Mouse (Mus musculus) monocyte, adult 5-6 weeks (primary cell): Measurements from ENCODE around the gene Disp3. TPM values are rescaled to one million over a fixed set of nuclear protein-coding genes. Genes with fewer than 3 reads are reported as not detected.

Source experiments
- ATAC-seq: fragments of 153-309, 156-312 bp; replicated peaks from 2 replicates; pipeline ENCODE4 v1.8.0; 2017; ENCODE audit warnings: mild to moderate bottlenecking; ENCODE audit not compliant: low TSS enrichment, insufficient number of reproducible peaks, severe bottlenecking, poor library complexity, low FRiP score
- total RNA-seq: library from RNA; stranded (forward); fragments of 200-1000, 200-491, 200-594 nt; gene quantifications from 3 replicates; pipeline ENCODE4 v1.2.3, GENCODE M21; 2017

Gene Disp3
- total RNA-seq, 1 experiment from 2014 or later: not detected

DNA sequence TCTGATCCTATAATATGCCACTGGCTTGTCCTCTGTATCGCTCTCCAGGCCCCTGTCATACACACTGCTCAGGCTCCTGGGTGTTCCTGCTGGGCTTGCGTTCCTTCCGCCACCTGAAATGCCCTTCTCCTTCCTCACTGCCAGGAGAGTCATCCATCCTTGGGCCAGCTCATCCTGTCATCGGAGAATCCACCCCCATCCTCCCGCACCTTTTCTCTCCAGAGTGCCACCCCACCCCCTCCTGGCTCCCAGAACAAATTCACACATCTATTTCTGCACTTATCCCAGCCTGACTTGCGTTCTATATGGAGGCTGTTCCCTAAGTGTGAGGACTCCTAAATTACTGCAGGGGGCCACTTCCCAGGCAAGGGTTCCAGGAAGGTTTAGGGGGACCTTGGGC lies 9.9 kb upstream of the Disp3 start:
- ATAC-seq: no peak

DNA sequence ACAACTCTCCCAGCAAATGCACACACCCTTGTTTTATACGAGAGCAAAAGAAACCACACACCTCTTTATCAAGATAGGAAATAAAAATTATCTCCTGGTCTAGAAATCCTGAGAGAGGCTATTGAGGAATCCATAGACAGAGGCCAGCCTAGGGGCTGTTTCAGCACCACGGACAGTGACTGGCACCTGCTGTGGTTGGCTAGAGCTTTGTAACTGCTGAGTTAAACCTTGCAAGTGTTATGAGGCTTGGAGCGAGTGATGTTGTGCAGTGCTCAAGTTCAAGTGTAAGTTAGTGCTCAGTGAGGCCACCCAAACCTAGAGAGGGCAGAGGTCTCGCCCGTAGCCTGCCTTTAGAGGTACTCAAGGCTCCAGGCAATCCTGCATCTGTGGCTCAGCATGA lies 5.6 kb upstream of the Disp3 start:
- ATAC-seq: no peak

DNA sequence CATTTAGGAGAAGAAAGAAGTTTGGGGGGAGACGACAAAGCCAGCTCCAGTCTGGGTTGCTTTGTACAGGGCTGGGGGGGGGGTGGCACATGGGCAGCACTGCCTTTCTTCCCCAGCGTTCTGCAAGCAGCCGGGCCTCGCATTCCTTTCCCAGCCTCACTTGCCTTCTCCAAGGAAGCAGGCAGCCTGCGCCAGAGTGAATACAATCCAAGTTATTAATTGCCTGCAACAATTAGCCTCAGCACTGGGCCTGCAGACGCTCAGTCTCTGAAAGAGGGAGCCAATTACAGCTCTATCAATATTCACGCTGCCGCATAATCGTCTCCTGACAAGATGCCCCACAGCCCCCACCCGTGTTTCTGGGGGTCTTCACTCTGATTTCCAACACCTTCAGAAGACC lies 4.1 kb upstream of the Disp3 start:
- ATAC-seq: no peak

DNA sequence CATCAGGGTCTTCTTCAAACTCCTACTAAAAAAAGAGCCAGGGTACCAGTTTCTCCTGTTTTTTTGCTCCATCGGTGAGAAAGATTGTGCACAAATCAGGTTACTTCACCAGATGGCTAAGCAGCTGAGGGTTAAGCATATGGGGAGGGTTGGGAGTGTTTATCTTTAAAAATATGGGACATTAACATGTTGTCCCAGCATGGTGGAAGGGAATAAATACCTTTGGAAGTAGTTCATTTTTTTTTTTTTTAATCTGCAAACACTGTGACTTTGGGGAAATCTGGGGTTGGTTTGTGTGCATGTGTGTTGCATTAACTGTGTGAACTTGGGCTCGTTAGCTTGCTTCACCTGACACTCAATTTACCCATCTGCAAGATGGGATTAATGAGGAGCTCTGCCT lies 3.3 kb upstream of the Disp3 start:
- ATAC-seq: no peak

DNA sequence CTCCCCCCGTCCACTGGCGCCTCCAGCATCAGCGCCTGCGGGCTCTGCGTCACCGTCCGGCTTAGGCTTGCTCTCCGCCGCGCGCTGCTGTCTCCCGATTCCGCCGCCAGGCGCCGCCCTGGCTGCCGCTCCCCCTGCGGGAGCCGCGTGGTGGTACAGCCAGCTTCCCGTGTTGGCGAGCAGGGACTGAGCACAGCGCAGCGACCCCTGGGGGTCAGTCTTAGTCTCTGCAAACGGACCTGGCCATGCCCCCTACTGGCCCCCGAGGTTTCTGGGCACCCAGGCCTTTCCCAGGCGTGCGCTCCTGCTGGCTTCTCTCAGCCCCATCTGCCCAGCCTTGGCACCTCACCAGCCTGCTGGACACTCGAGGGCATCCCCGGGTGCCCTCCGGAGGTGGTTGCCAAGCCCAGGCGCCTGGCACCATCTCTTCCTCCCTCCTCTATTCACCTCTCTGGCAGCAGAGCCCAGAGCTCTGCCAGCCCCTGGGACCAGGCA lies 337 bp upstream of the Disp3 start:
- no peak for ATAC-seq

DNA sequence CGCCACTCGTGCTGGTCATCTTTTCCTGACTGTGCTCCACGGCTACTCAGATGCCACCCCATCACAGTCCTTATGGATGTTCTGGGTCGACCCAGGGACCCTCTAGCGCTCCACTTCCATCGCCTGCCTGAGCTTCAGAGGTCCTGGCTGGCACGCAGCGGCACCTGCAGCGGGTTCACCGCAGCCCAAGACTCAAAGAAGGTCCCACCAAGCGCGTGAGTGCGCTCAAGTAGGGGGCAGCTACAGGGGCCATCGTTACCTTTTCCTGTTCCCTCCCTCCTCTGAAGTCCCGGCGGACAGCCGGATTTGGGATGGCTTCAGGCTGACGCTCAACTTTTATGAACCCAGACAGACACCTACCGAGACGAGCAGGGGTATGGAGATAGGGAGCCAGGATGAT lies 724 bp downstream of the Disp3 start:
- no peak for ATAC-seq

DNA sequence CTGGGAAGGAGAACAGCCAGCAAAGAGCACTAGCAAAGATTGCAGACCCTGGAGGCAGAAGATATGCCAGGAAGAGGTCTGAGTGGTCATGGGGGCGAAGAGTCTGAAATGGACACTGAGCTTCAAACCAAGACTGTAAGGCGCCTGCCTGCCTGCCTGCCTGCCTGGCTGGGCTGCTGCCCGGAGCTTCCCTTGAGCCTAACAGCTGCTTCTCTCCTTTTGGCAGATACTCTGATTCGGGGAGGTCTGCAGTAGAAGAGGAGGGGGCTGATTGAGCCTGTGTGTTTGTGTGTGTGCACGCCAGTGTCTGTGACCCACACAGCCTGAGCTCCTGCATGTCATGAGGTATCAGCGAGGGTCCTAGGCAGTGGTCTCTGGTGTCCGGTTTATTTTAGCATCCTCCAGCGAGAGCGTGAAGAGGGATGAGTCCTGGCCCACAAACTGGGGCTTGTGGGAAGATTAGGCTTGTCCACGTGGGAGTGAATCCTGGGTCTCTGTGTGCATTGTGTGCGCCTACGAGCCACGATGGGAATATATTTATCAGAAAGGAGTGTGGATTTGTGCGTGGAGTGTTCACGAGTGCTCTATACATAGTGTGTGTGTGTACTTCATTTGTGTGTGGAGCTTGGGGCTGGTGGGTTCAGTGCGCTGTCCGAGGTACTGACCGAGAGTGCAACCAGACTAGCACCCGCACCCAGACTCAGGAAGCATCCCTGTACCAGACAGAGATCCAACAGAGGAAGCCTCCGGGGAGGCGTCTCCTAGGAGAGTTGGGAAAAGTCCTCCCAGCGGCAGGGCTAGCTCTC lies 1.3 kb downstream of the Disp3 start:
- no peak for ATAC-seq

DNA sequence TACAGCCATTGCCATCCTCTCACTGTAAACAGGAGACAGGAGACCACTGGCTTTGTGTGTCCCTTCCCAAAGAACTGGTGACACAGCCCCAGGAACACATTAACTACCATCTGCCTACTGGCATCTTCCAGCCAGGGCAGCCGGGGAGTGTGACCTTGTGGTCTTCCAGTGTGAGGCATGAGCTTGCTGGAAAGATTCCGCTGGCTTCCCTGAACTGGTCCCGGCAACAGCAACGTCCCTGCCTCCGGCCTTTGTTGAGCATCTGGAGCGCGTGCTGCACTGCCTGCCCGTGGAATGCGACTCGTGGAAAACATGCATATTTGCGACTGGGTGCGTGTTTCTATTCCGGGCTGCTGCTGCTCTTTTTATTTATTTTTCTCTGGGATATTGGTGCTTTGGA lies 3.5 kb downstream of the Disp3 start:
- no peak for ATAC-seq

DNA sequence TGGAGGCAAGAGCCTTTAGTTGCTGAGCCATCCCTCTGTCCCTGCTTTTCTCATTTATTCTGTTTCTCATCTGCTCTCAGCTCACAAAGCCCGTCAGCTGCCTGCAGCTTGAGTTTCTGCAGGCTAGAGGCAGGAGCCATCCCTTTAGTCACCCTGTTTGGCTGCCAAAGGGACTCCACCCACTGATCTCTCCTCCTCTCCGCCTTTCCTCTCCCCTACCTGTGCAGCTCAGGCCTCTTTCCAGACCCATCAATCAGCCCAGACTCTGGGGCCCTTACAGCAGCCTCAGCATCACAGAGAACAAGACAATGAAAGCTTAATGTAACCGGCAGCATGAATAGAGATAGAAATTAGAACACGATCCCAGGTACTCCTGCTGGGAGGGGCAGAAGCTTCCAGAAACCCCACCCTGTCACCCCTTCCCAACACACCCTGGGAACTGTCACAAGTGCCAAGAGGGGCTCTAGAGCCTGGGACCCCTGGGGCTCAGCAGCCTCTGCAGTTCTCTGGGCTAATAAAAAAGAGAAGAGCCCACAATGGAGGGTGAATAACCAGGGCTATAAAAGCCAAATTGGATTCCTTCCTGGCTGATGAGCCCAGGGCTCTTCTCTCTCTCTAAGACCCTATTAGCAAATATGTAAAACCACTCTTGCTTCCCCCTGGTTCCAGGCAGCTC lies 10.8 kb downstream of the Disp3 start:
- ATAC-seq: no peak

DNA sequence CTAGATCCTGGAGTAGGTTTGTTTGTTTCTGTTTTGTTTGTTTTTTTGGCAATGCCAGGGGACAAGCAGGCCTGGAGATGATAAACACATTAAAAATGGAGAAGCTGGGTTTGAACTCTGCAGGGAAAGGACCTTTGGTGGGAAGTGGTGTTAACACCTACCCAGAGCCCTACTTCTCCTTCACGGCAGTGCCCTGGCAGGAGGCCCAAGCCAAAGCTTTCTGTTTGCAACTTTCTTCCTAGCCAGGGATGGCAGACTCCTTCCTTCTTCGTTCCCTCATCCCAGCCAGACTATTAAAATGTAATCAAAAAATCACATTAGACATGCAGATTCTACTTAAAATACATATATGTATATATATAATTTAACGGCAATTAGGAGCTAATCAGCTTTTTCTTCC lies 13.1 kb downstream of the Disp3 start:
- ATAC-seq: no peak

DNA sequence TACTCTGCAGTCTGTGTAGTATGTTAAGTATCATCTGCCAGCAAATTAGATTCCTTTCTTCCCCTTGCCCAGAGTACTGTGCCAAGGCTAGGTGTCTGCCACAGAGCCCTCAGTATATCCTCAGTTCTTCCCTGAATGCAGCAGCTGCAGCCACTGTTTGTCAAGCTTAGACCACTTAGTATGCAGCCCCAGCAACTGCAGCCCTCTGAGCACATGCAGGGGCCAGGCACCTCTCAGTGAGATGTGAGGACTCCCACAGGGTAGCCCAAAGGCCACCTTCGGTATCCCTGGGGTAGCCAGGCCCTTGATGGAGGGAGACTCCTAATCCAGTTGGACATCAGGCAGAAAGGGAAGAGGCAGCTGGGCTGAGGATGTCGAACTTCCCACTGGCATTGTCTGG lies 14.5 kb downstream of the Disp3 start:
- ATAC-seq: no peak

DNA sequence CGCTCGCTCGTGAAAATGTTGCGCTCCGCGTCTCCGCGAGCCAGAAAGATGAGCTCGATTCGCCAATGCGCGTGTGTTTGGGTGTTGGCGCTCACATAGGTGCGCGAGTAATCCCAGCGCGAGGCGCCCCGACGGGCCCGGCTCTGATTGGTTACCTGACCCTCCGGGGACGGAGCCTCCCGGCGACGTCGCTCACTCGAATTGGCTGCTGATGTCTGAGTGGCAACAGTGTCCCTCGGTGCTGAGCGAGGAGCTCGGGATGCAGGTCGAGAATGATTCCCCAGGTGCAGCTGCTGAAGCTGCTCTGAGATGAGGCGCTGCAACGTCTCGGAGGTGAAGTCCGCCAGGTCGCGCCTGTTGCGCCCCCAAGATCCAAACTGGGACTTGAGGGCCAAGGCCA lies 16.1 kb downstream of the Disp3 start:
- ATAC-seq: no peak

DNA sequence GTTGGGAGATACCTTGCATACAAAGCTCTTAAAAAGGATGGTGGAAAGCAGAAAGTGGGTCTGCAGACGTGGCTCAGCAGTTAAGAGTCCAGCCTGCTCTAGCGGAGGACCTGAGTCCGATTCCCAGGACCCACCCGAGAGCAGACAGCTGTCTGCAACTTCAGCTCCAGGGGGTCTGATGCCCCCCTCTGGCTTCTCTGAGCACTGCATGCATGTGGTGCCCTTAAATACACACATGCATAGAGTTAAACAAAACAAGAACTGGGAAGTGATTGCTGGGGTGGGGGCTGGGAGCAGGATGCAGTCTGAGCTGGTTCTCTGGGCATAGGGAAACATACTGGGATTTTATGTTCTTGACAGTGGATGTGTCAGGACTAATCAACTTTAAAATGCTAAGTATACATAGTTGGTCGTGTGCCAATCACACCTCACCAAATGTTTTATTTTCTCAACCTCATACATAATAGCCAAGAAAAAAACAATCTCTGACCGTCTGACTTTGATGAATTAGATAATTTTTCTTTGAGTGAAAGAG lies 20.7 kb downstream of the Disp3 start:
- ATAC-seq: no peak

DNA sequence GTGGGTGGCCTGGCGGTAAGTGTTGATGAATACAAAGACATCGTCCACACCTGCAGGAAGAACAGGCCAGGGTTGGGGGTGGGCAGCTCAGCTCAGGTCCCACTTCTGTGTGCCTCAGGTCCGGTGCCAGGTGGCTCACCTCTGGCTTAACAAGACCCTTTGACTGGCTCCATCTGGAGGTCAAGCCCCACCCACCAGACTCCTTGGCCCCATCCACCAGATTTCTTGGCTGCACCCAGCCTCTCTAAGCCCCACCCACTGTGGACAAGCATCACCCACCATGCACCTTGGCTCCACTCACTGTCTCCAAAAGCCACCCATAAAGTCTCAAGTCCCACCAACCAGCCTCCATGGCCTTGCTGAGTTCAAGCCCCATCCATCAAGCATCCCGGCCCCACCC lies 27.8 kb downstream of the Disp3 start:
- ATAC-seq: no peak; the same call in 1 of the 2 replicates

DNA sequence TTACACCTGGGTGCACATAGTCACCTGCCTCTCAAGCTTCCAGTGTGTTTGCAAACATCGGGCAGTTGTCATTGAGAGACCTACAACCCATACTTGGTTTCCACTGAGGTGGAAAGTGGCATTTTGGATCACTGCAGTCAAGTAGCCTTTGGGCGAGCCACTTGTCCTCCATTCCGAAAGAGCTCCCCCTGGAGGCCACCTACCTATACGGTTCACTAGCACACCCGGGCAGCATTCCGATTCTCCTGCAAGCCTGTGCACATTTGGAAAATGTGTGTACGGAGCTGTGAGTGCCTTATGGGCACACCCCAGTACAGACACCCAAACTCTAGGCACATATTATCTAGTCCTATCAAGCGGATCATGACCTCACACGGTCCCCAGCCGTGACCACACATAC lies 38.4 kb downstream of the Disp3 start:
- no peak for ATAC-seq

DNA sequence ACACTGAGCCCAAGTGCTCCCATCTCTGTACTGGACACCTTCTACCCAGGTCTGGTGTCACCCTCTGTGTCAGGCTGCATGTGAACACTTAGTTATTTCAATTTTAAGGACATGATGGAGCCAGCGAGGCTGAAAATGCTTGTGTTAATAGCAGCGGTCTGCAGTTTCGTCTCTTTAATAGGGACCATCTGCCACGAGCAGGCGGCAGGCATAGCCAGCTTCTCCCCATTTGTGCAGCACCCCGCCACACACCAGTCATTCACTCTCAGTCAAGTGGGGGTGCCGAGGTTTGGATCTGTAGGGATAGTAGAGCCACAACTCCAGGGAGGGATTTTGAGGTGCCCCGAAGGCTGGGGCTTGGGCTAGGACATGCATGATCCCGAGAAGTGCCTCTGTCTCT lies 47.4 kb downstream of the Disp3 start:
- ATAC-seq: no peak

DNA sequence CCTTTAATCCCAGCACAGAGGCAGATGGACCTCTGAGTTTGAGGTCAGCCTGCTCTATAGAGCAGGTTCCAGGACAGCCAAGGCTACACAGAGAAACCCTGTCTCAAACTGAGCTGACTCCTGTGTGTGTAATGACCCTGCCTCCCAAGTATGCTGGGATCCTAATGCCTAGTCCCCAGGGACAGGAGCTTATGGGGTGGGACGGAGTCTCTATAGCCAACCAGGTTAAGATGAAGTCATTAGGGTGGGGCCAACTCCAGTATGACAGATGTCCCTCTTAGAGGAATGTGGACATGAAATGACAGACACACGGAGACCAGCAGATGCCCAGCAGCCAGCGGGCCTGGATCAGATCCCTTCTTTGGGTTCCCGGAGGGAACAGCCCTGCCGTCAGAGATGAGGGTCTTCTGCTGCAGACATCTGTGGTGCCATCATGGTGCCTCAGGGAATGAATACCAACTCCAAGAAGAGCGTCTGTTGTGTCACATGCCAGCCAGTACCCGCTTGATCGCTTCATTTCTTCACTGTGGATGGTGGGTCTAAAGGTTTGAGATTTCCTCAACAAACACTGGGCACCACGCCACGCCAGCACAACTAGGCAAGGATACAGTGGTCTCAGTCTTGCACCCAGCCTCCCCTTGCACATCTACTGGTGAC lies 48.2 kb downstream of the Disp3 start:
- ATAC-seq: no peak

DNA sequence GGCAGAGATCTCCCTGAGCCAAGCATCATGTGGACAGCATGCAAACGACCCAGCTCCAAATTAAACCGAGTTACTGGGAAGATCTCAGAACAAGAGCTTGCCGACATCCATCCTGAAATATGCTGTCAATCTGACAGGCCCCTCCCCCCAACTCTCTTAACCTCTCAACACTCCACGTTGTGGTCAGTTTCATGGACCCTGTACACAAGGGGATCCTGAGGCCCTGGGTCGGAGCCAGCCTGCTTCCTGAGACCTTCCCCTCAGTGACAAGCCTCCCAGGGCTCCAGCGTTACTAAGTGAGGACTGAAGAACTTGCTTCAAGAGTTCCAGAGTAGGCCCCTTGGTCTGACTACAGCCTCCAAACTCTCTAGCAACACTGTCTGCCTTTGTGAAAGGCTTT lies 48.8 kb downstream of the Disp3 start:
- ATAC-seq: no peak

DNA sequence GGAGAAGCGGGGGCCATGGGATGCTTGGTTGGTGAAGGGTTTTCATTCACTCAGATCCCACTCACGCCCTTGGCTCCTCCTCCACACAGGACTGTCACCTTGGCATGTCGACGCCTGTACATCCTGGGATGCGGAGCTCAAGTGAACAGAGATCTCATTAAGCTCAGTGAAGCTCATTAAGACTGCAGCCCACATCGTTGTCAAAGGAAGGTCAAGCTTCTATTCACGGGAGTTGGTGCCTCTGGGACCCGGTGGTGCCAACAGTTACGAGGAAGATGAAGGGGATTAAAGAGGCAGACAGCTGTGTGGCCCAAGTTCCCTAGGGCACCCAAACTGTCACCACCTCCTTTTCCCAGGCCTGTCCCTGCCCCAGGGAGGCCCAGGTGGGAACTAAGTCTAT lies 49.5 kb downstream of the Disp3 start:
- ATAC-seq: no peak

DNA sequence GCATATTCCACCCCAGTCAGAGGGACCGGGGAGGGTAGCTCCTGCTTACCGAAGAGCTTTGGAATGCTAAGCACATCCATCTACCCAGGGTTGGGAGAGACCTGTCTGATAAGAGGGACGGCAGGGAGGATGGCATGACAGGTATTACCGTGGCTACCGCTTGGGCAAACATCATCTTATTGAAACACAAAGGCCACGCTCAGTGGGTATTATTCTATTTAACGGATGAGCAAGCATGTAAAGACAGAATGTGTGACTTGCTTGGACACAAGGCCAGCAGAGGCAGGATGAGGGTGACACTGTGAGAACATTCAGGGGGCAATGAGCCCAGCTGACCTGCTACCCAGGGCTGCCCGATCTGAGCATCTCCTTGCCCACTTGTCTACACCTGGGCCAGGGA lies 51.1 kb downstream of the Disp3 start:
- no peak for ATAC-seq
